Mouse (Mus musculus) intestine, postnatal 0 days (tissue): ENCODE measurements at regions not wholly inside any gene's neighbourhood (a gene's known extent, or its start where the extent isn't known, plus 50 kb on each side); places are given as distances from the start of the nearest gene placed in this dataset.
"Not testable (repeated sequence)": the region's sequence is repeated elsewhere in the genome, so short reads cannot be mapped to it uniquely, and the experiment has no call there.

Experiments
- ATAC-seq: fragments of 200-750 bp; cut with Nextera tagmentation; 2 replicates; pipeline ENCODE4 v1.8.0; 2017; ENCODE audit warnings: mild to moderate bottlenecking, moderate TSS enrichment, moderate library complexity
- H3K27ac ChIP-seq: fragments of 300-500 bp; sonication (generic); 2 replicates; pipeline ENCODE4 v1.5.1; 2014; ENCODE audit warnings: mild to moderate bottlenecking, low read depth, low read length, moderate library complexity
- H3K27me3 ChIP-seq: fragments of 300-500 bp; sonication (generic); replicated peaks from 2 replicates; pipeline ENCODE4 v1.6.1; 2014; ENCODE audit warnings: low read length, mixed read lengths; ENCODE audit not compliant: control insufficient read depth, insufficient read depth
- H3K36me3 ChIP-seq: fragments of 300-500 bp; sonication (generic); 2 replicates; pipeline ENCODE4 v1.6.1; 2014; ENCODE audit warnings: mild to moderate bottlenecking, moderate library complexity; ENCODE audit not compliant: control insufficient read depth, insufficient read depth
- H3K4me1 ChIP-seq: fragments of 300-500 bp; sonication (generic); replicated peaks from 2 replicates; pipeline ENCODE4 v1.6.1; 2014; ENCODE audit warnings: antibody characterized with exemption, low read length, mixed read lengths; ENCODE audit not compliant: control insufficient read depth, insufficient read depth
- H3K4me2 ChIP-seq: fragments of 300-500 bp; sonication (generic); replicated peaks from 2 replicates; pipeline ENCODE4 v1.6.1; 2014; ENCODE audit warnings: low read depth, mild to moderate bottlenecking, moderate library complexity
- H3K4me3 ChIP-seq: fragments of 300-500 bp; sonication (generic); 2 replicates; pipeline ENCODE4 v1.5.1; 2014; ENCODE audit warnings: low read depth, low read length
- H3K9ac ChIP-seq: fragments of 300-500 bp; sonication (generic); 2 replicates; pipeline ENCODE4 v1.6.1; 2014; ENCODE audit warnings: mild to moderate bottlenecking, low read depth, low read length
- H3K9me3 ChIP-seq: fragments of 300-500 bp; sonication (generic); 2 replicates; pipeline ENCODE4 v1.6.1; 2016; ENCODE audit warnings: mixed run types; ENCODE audit not compliant: control insufficient read depth
- CTCF ChIP-seq: sonication (generic); IDR thresholded peaks from 2 replicates; pipeline ENCODE4 v1.5.1; 2016; ENCODE audit warnings: low read depth, mild to moderate bottlenecking, control low read depth, antibody characterized with exemption, moderate library complexity
- WGBS: fragments of 180-500 bp; shearing (Covaris S2); extraction: QIAGEN DNeasy Blood & Tissue Kit; methylation state at CpG from one replicate; pipeline ENCODE4 v1.1.7; 2014; 5-methylcytosine and 5-hydroxymethylcytosine counted together

DNA sequence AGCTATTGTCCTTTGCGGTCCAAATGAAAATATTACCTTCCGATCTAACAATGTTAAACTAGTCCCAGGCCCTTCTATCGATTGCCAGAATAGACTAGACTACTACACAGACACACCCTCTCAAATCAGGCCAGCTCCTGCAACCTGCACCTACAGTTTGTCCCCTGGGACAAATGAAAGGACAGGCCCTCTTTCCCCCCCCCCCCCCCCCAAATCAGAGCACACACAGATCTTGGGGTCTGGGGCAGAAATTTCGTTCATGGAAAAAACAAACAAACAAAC is 77.8 kb downstream of the BC107364 start:
- not testable (repeated sequence) for H3K4me3 ChIP-seq, H3K4me2 ChIP-seq, H3K9ac ChIP-seq, H3K27me3 ChIP-seq, ATAC-seq, H3K4me1 ChIP-seq, H3K27ac ChIP-seq, H3K9me3 ChIP-seq, H3K36me3 ChIP-seq
- no CpG with 5 or more reads among the region's 4 CpGs for WGBS

GRCm38 (mm10) chr3:96373600-96374342 is 78.3 kb downstream of the BC107364 start:
- not testable (repeated sequence) for H3K4me3 ChIP-seq, H3K36me3 ChIP-seq, H3K27ac ChIP-seq, H3K9ac ChIP-seq, H3K4me2 ChIP-seq, H3K27me3 ChIP-seq, H3K9me3 ChIP-seq, H3K4me1 ChIP-seq
- peak; percentile 85 for ATAC-seq
- WGBS: 40% methylated on average over 2 of the region's 43 CpGs

- TF ChIP-seq CTCF: 0 out of 2 replicates have a peak, but pooled peaks have one; percentile 6
- WGBS: 25% methylated on average over 10 of the region's 10 CpGs
- not testable (repeated sequence) for ATAC-seq
Observed at GRCm38 (mm10) chr3:96362581-96362980, 68.8 kb upstream of the Fcgr1 start.

GRCm38 (mm10) chr3:96360816-96361215 is 67.0 kb upstream of the Fcgr1 start:
- no peak for TF ChIP-seq CTCF
- Histone ChIP-seq H3K9ac (no peak overlapping the region), H3K27ac (no peak overlapping the region), H3K9me3 (no peaks in the 10 kb centered on the region), H3K36me3 (no peaks in the 10 kb centered on the region), H3K4me2 (no peak overlapping the region), H3K27me3 (peaks cover 13% of the 10 kb centered on the region; the same call in 1 of the 2 replicates), H3K4me1 (no peaks in the 10 kb centered on the region), H3K4me3 (no peak overlapping the region)
- 54% methylated on average over 3 of the region's 3 CpGs for WGBS
- ATAC-seq: no peak

More at GRCm38 (mm10) chr3:96362581-96362980, 68.8 kb upstream of the Fcgr1 start:
- H3K4me1 ChIP-seq, H3K36me3 ChIP-seq, H3K27ac ChIP-seq, H3K9me3 ChIP-seq, H3K4me3 ChIP-seq, H3K4me2 ChIP-seq, H3K9ac ChIP-seq: not testable (repeated sequence)
- peaks cover 13% of the 10 kb centered on the region; the same call in 1 of the 2 replicates for H3K27me3 ChIP-seq

DNA sequence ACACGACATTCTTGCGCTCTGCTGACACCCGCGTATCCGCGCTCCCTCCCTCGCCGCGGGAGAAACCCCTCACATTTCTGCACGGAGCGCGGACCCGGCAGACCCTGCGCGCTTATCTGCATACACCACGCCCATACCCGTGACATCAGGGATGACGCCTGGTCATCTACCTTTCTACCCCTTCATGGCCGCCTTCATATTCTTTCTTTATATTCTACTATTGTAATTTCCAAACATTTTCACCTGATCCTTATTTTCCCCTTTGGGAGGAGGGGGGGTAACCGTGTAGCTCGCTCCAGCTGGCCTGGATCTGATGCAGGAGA is 66.4 kb upstream of the Fcgr1 start:
- not testable (repeated sequence) for H3K9ac ChIP-seq, H3K27ac ChIP-seq, H3K36me3 ChIP-seq, H3K4me1 ChIP-seq, H3K9me3 ChIP-seq, H3K4me3 ChIP-seq, H3K4me2 ChIP-seq
- WGBS: 8% methylated on average over 2 of the region's 21 CpGs
- ATAC-seq: peak; percentile 67
- peaks cover 13% of the 10 kb centered on the region; the same call in 1 of the 2 replicates for H3K27me3 ChIP-seq

DNA sequence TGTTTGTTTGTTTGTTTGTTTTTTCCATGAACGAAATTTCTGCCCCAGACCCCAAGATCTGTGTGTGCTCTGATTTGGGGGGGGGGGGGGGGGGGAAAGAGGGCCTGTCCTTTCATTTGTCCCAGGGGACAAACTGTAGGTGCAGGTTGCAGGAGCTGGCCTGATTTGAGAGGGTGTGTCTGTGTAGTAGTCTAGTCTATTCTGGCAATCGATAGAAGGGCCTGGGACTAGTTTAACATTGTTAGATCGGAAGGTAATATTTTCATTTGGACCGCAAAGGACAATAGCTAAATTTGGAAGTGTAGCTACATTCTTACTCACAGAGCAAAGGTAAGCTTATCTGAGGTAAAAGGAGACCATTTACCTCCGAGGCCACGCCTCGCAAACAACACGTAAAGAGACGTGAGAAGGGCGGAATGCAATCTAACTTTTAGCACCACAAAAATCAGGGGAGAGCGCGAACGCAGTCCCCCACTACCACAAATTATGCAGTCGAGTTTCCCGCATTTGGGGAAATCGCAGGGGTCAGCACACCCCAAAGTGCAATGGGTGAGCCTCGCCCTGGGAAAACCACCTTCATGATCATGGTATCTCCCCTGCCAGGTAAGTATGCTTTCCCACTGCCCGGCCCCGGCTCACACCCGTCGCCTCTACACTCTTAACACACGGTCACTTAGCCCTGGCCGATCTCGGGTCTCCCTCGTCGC is 65.9 kb upstream of the Fcgr1 start:
- H3K36me3 ChIP-seq, H3K4me3 ChIP-seq, H3K4me2 ChIP-seq, H3K27ac ChIP-seq, H3K9me3 ChIP-seq, H3K4me1 ChIP-seq, H3K9ac ChIP-seq: not testable (repeated sequence)
- ATAC-seq: peak; percentile 82
- WGBS: no CpG with 5 or more reads among the region's 26 CpGs
- H3K27me3 ChIP-seq: peaks cover 13% of the 10 kb centered on the region; the same call in 1 of the 2 replicates

GRCm38 (mm10) chr3:96351623-96352022 is 57.9 kb upstream of the Fcgr1 start:
- ATAC-seq, H3K27ac ChIP-seq, H3K27me3 ChIP-seq, H3K9me3 ChIP-seq, H3K9ac ChIP-seq, H3K4me1 ChIP-seq, H3K4me2 ChIP-seq, H3K4me3 ChIP-seq, H3K36me3 ChIP-seq: not testable (repeated sequence)
- no CpG with 5 or more reads among the region's 6 CpGs for WGBS

DNA sequence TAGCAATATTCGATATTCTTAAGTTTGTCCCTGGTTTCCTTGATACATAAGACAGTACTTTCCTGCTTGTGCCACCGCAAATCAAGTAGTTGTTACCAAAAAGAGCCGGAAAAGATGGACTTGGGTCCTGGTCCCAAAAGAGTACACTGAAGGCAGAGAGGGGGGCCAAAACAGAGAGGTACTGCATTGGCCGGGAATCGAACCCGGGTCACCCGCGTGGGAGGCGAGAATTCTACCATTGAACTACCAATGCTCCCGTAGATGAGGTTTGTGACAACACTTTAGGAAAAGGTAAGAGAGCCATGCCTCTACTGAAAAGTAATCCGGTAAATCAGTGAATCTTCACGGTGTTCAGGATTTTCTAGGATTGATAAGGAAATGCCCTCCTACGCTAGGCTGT is 57.2 kb upstream of the Fcgr1 start:
- not testable (repeated sequence) for ATAC-seq
- WGBS: no CpG with 5 or more reads among the region's 13 CpGs

GRCm38 (mm10) chr3:96346543-96346942 is 52.8 kb upstream of the Fcgr1 start:
- WGBS: no CpG with 5 or more reads among the region's 17 CpGs
- H3K4me2 ChIP-seq, H3K4me3 ChIP-seq, H3K9me3 ChIP-seq, H3K9ac ChIP-seq, H3K36me3 ChIP-seq, H3K27ac ChIP-seq, ATAC-seq, H3K4me1 ChIP-seq: not testable (repeated sequence)
- peaks cover 15% of the 10 kb centered on the region for H3K27me3 ChIP-seq

More for the DNA sequence above, 57.2 kb upstream of the Fcgr1 start:
- H3K9ac ChIP-seq, H3K27ac ChIP-seq, H3K4me1 ChIP-seq, H3K4me2 ChIP-seq, H3K4me3 ChIP-seq, H3K36me3 ChIP-seq, H3K27me3 ChIP-seq, H3K9me3 ChIP-seq: not testable (repeated sequence)
